Mouse (Mus musculus) hindbrain, embryonic 16.5 days (tissue): ENCODE results near the gene Hoxa13. TPM values are rescaled to one million over a fixed set of nuclear protein-coding genes. Genes with fewer than 3 reads are reported as not detected.

Experiments used
- ATAC-seq: fragments of 200-750 bp; cut with Nextera tagmentation; 2 replicates; pipeline ENCODE4 v1.8.0; 2017; ENCODE audit warnings: moderate TSS enrichment, moderate library complexity
- H3K27ac ChIP-seq: fragments of 300-500 bp; sonication (generic); 2 replicates; pipeline ENCODE4 v1.5.1; 2014; ENCODE audit warnings: low read depth, mild to moderate bottlenecking, control low read depth, low read length, moderate library complexity
- H3K27me3 ChIP-seq: fragments of 300-500 bp; sonication (generic); replicated peaks from 2 replicates; pipeline ENCODE4 v1.6.1; 2014; ENCODE audit warnings: low read length; ENCODE audit not compliant: control insufficient read depth, insufficient read depth
- H3K36me3 ChIP-seq: fragments of 300-500 bp; sonication (generic); 2 replicates; pipeline ENCODE4 v1.6.1; 2014; ENCODE audit warnings: mild to moderate bottlenecking, low read length, moderate library complexity, mixed read lengths; ENCODE audit not compliant: control insufficient read depth, insufficient read depth
- H3K4me1 ChIP-seq: fragments of 300-500 bp; sonication (generic); 2 replicates; pipeline ENCODE4 v1.6.1; 2014; ENCODE audit warnings: low read depth, low read length; ENCODE audit not compliant: control insufficient read depth, insufficient read depth
- H3K4me2 ChIP-seq: fragments of 300-500 bp; sonication (generic); 2 replicates; pipeline ENCODE4 v1.6.1; 2014; ENCODE audit warnings: mild to moderate bottlenecking, low read length, control low read depth, moderate library complexity
- H3K4me3 ChIP-seq: fragments of 300-500 bp; sonication (generic); 2 replicates; pipeline ENCODE4 v1.5.1; 2014; ENCODE audit warnings: mild to moderate bottlenecking, low read length, control low read depth, moderate library complexity
- H3K9ac ChIP-seq: fragments of 300-500 bp; sonication (generic); 2 replicates; pipeline ENCODE4 v1.6.1; 2014; ENCODE audit warnings: low read depth, mild to moderate bottlenecking, control low read depth, low read length, moderate library complexity
- H3K9me3 ChIP-seq: fragments of 300-500 bp; sonication (generic); 2 replicates; pipeline ENCODE4 v1.6.1; 2014; ENCODE audit warnings: mild to moderate bottlenecking, low read length, moderate library complexity; ENCODE audit not compliant: control insufficient read depth
- WGBS: fragments of 180-500 bp; shearing (Covaris S2); extraction: QIAGEN DNeasy Blood & Tissue Kit; methylation state at CpG from one replicate; pipeline ENCODE4 v1.1.7; 2014; 5-methylcytosine and 5-hydroxymethylcytosine counted together
- polyA plus RNA-seq: library from polyadenylated mRNA; unstranded; fragments of >200 nt; fragmentation: Nextera tagmentation; extraction: Ambion mirVana; gene quantifications from 2 replicates; pipeline ENCODE4 v1.2.1, GENCODE M21; 2015

Hoxa13 gene
- polyA plus RNA-seq, 1 experiment from 2014 or later = not detected

DNA sequence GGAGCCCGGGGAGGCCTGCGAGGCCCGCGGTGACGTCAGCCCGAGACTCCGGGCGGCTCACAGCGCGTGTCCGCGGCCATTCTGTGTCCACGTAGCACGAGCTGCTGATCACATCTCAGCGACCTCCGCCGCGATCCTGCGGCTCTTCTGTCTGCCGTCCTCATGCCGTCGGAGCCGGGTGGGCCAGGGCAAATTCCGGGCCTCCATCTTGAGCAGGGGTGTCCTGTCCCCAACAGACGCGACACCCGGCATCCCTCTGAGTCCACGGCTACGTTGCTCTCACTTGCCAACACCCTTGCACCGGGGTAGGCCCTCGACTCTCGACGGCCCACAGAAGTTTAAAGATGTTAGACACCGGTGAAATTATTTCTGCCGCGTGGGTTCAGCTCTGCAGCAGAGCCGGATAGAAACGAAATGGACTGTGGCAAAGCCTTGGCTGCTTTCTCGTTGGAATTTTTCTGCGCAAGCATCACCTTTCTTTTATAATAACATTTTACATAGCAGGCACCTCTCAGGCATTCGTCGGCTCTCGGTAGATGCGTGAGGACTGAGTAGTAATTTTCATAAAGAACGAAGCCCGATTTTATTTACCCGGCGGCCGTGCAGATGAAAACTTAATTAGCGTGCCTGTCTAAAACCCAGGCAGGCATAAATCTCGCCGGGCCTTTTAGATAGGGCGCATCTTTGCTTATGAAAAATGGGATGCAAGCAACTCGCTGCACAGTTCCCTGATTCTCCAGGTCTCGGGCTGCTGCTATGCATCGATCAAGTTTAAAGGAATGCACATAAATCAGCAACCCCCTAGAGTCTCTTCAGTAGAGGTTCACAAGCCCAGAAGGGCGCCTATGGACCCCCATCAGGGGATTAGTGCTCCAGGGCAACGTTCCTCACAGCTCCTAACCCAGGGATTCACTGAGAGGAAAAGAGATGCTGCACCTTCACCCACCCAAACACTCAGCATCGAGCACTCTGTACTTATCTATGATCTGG is 6.9 kb downstream of the Hoxa13 start:
- Histone ChIP-seq H3K4me2 (no peak overlapping the region), H3K27ac (no peak overlapping the region), H3K4me3 (no peak overlapping the region), H3K9me3 (no peaks in the 10 kb centered on the region), H3K36me3 (no peaks in the 10 kb centered on the region), H3K4me1 (no peaks in the 10 kb centered on the region), H3K9ac (no peak overlapping the region), H3K27me3 (peaks cover 65% of the 10 kb centered on the region)
- no peak for ATAC-seq
- WGBS = 1% methylated on average over 59 of the region's 59 CpGs

DNA sequence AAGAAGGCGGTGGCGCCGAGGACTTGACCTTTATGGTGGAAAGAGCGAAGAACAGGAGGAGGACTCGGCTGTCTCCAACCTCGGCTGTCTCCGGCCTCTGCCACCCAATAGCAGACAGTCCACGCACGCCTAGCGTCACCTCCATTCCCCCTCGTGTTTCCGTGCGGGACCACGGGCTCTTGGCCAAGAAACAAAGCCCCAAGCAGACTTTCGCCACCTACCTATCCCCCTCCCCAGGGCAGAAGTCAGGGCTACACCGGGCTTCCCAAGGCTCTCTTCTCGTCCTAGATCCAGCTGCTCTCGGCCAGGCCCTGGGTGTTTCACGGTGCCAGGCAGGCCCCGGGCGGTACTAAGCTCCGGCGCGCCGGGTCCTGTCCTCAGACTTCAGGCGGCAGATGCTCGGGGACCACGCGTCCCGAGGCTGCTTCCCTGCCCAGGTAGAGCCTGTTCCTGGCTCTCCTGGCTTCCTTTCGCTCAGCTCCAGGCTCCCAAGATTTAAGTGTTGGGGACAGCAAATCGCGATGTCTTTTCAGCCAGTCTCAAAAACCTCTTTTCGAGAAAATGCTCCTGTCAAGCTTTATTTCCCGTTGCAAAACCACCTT is 7.8 kb downstream of the Hoxa13 start:
- H3K9me3 ChIP-seq = no peaks in the 10 kb centered on the region
- no peak overlapping the region for H3K27ac ChIP-seq
- under 1% methylated on average over 35 of the region's 35 CpGs for WGBS
- peaks cover 67% of the 10 kb centered on the region for H3K27me3 ChIP-seq
- H3K4me2 ChIP-seq = no peak overlapping the region
- no peak overlapping the region for H3K4me3 ChIP-seq
- no peaks in the 10 kb centered on the region for H3K4me1 ChIP-seq
- H3K36me3 ChIP-seq = no peaks in the 10 kb centered on the region
- ATAC-seq = no peak
- H3K9ac ChIP-seq = no peak overlapping the region

DNA sequence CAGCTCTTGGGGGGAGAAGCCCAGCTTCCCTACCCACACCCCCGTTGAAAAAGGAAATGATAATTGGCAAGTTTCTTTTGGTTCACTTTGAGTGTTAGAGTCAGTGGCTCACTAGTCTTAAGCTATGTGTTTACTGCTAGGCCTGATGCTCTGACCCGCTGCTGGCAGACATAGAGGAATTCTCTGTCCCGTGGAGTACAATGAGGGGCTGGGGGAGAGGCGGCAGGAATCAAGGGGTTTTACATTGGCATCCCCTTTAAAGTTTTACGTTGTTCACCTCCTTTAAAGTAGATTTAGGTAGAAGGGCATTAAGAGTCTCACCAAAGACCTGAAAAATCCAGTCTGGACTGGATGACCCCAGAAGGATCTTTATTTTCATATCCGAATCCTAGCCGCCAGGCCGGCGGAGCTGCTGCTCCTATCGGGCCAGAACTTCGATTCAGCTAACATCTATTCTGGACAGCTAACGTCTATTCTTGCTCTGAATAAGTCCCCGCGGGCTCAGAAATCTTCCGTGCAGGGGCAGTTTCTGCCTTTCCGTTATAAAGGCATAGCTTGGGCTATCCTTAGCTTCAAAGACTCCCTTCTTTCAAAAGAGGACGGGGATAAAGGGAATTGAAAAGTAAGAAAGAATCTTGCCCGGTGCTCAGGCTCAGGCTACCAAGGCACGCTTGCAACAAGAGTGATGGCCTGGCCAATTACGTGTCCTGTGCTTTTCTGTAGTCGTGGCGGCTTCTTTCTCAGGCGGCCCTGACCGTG is 8.5 kb downstream of the Hoxa13 start:
- Histone ChIP-seq H3K4me3 (no peak overlapping the region), H3K27me3 (peaks cover 69% of the 10 kb centered on the region), H3K4me2 (no peak overlapping the region), H3K9me3 (no peaks in the 10 kb centered on the region), H3K4me1 (no peaks in the 10 kb centered on the region), H3K9ac (no peak overlapping the region), H3K36me3 (no peaks in the 10 kb centered on the region), H3K27ac (no peak overlapping the region)
- no peak for ATAC-seq
- 3% methylated on average over 24 of the region's 24 CpGs for WGBS

DNA sequence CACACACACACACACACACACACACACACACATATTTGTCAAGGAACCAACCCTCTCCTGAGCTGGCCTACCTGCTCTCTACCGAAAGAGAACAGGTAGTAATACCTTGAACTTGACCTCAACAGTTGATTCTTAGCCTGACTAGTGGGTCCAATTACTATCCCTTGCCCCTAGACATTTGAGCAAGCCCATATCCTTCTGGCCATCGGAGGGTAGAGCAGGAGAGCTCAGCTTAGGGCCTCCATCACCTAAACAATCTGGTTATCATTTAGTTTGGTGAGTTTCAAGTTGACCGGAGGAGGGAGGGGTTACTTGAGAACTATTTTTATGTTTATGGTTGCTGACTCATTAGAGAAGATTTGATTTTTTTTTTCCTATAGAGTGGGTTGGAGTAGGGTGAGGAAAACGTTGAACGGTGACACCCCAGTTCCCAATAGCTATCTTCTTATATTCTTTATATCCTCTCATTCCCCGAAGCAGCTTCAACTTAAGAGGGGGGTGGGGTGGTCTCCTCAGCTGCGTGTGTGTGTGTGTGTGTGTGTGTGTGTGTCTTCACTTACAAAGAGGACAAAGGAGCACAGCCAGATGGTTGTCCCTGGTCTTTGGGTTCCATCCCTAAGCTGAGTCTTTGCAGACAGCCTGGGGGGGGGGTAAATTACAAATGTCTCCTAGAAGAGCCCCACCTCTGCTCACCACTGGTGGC is 9.4 kb downstream of the Hoxa13 start:
- Histone ChIP-seq H3K4me1 (no peaks in the 10 kb centered on the region), H3K9ac (no peak overlapping the region), H3K4me2 (no peak overlapping the region), H3K4me3 (no peak overlapping the region), H3K27me3 (peaks cover 70% of the 10 kb centered on the region), H3K27ac (no peak overlapping the region), H3K9me3 (no peaks in the 10 kb centered on the region), H3K36me3 (no peaks in the 10 kb centered on the region)
- ATAC-seq = no peak
- 12% methylated on average over 7 of the region's 7 CpGs for WGBS

DNA sequence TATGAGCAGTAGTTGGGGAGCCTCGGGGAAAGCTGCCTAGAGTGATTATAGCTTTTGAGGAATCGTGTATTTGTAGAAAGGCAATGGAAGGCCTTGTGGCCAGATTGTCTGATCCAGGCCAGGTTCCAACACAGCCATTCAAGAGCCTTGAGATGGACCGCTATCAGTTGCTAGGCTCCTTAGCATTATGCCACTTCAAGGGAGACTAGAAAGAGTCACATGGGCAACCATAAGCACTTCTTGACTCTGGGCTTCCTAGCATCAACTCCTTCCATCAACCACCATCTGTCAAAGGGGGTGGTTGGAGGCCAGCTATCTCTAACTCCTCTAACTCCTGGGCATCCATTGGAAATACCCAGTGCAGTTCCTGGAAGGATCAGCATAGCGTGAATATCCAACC is 10.9 kb downstream of the Hoxa13 start:
- H3K27me3 ChIP-seq = peaks cover 74% of the 10 kb centered on the region
- 3% methylated on average over 4 of the region's 4 CpGs for WGBS
- H3K36me3 ChIP-seq = no peaks in the 10 kb centered on the region
- no peaks in the 10 kb centered on the region for H3K4me1 ChIP-seq
- ATAC-seq = no peak
- no peak overlapping the region for H3K9ac ChIP-seq
- no peak overlapping the region for H3K4me3 ChIP-seq
- no peak overlapping the region for H3K4me2 ChIP-seq
- H3K9me3 ChIP-seq = peaks cover 4% of the 10 kb centered on the region; the same call in 1 of the 2 replicates
- no peak overlapping the region for H3K27ac ChIP-seq

DNA sequence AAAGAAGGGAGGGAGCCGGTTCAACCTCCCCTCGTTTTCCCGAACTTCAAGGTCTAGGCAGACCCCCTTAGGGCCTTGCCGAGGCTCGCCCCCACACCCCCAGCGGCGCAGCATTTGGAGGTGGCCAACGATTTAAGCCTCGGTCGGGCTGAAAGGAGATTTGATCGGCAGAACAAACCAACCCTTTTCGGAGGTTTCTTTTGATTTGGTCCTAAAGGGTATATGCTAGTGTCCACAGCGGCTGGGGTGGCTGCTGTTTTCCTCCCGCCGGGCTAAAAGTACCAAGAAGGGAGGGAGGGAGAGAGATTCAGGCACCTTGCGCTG is 11.3 kb downstream of the Hoxa13 start:
- Histone ChIP-seq H3K9me3 (peaks cover 4% of the 10 kb centered on the region; the same call in 1 of the 2 replicates), H3K4me2 (no peak overlapping the region), H3K9ac (no peak overlapping the region), H3K27ac (no peak overlapping the region), H3K4me1 (no peaks in the 10 kb centered on the region), H3K4me3 (no peak overlapping the region), H3K36me3 (no peaks in the 10 kb centered on the region), H3K27me3 (peaks cover 74% of the 10 kb centered on the region)
- ATAC-seq = no peak
- under 1% methylated on average over 16 of the region's 16 CpGs for WGBS

DNA sequence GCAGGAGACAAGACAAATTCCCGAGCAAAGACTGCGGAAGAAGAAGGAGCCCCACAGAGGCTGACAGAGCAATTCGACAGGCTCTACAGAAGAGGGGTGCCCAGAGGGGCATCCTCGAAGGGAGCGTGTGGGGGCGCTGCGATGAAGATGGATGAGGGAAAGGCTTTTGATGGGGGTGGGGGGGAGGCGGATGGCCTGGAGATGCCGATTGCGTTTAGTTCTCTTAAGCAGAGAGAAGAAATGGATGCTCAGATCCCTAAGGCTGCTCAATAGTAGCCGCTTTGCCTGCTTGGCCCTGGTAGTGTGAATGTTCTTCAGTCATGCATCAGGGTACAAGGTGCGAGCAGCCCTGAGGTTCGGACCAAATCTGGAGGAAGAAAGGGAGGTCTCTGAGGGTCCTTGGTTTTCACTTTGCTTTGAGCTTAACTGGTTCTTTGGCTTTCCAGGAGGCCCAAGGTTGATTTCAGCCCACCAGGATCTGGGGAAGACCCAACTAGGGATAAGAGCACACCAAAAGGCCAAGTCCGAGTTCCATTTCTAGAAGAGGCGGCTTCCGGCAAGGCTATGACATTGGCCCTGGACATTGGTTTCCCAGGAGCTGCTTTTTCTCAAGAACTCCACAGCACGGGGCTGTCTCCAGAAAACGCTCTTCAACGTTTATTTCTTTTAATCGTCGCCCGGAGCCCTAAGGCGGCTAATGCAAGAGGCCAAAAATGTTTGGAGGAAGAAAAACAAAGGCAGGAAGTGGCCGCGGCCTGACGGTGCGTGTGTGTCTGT is 11.9 kb downstream of the Hoxa13 start:
- Histone ChIP-seq H3K27ac (no peak overlapping the region), H3K9me3 (peaks cover 4% of the 10 kb centered on the region; the same call in 1 of the 2 replicates), H3K4me3 (no peak overlapping the region), H3K4me1 (no peaks in the 10 kb centered on the region), H3K4me2 (no peak overlapping the region), H3K9ac (no peak overlapping the region), H3K27me3 (peaks cover 76% of the 10 kb centered on the region), H3K36me3 (no peaks in the 10 kb centered on the region)
- no peak for ATAC-seq
- 1% methylated on average over 27 of the region's 27 CpGs for WGBS
